Comparison of ENCODE assay signal across 11 mouse cellular contexts in genomic region chr13:28721548-28721981, GRCm38 (mm10).
A peak's percentile ranks its signal among the peaks of the same experiment; 100 is the strongest.
DNase-seq lines count a peak whose midpoint lies in the region; ATAC-seq lines count a peak whose summit lies in the region.
"Had no signal": no experiment of that assay in that cellular context is flagged by ENCODE, and none has a peak within 500 bp of the region (broad histone marks: within the 10 kb centered on the region; RNA-seq: fewer than 3 reads in every experiment).

No protein-coding gene starts in this region.

- H3K9ac ChIP-seq in hindbrain, embryonic 14.5 days: peak overlapping the region; percentile 43; the same call in 1 of the 2 replicates

- peaks cover 59% of the 10 kb centered on the region for H3K4me1 ChIP-seq in embryonic facial prominence, embryonic 10.5 days
- H3K4me1 ChIP-seq in hindbrain, embryonic 14.5 days (replicated peaks; ENCODE audit: control insufficient read depth, insufficient read depth, low read length): peaks cover 50% of the 10 kb centered on the region

- no peaks in the 10 kb centered on the region for H3K36me3 ChIP-seq in embryonic facial prominence, embryonic 10.5 days (replicated peaks)
- no peaks in the 10 kb centered on the region for H3K36me3 ChIP-seq in hindbrain, embryonic 14.5 days (replicated peaks; ENCODE audit: control insufficient read depth, insufficient read depth)
- H3K36me3 ChIP-seq: G1E had no signal

- intact Hi-C loops in heart, postnatal 25 days (cut with DNase I): loop anchor here (5.0 kb wide), 1 partner anchor 161 kb away; no protein-coding TSS in a partner anchor

- peak; percentile 61; the same call in 1 of the 2 replicates for ATAC-seq in hindbrain, embryonic 14.5 days (ENCODE audit: low FRiP score)
- ATAC-seq in monocyte, adult 5-6 weeks (replicated peaks; ENCODE audit: insufficient number of reproducible peaks, low FRiP score, low TSS enrichment, poor library complexity, severe bottlenecking): no peak

- WGBS in embryonic facial prominence, embryonic 10.5 days: 79% methylated on average over 11 of the region's 11 CpGs
- 26% methylated on average over 11 of the region's 11 CpGs for WGBS in hindbrain, embryonic 14.5 days

- H3K4me3 ChIP-seq in embryonic facial prominence, embryonic 10.5 days: no peak overlapping the region
- no peak overlapping the region for H3K4me3 ChIP-seq in hindbrain, embryonic 14.5 days (replicated peaks; ENCODE audit: low read length)

- H3K27me3 ChIP-seq in embryonic facial prominence, embryonic 10.5 days (replicated peaks; ENCODE audit: low read depth, poor library complexity, severe bottlenecking): no peaks in the 10 kb centered on the region
- H3K27me3 ChIP-seq in hindbrain, embryonic 14.5 days (ENCODE audit: control insufficient read depth, insufficient read depth, low read length): no peaks in the 10 kb centered on the region

- no peaks in the 10 kb centered on the region for H3K9me3 ChIP-seq in embryonic facial prominence, embryonic 10.5 days
- H3K9me3 ChIP-seq in hindbrain, embryonic 14.5 days (ENCODE audit: control insufficient read depth, low read length): no peaks in the 10 kb centered on the region
- H3K9me3 ChIP-seq: G1E had no signal

- H3K4me2 ChIP-seq in hindbrain, embryonic 14.5 days (replicated peaks): peak overlapping the region; percentile 31

- H3K27ac ChIP-seq in embryonic facial prominence, embryonic 10.5 days (replicated peaks): peak overlapping the region; percentile 44; the same call in 1 of the 2 replicates
- H3K27ac ChIP-seq in hindbrain, embryonic 14.5 days: peak overlapping the region; percentile 71

- peak; percentile 50 to 57 for DNase-seq in kidney, postnatal 4 days
- no peak for DNase-seq in kidney, adult 11 months
- DNase-seq in brain, embryonic 18.5 days (ENCODE audit: low read depth, low spot score): peak; percentile 18
- no peak for DNase-seq in embryonic facial prominence, embryonic 10.5 days (ENCODE audit: low spot score)
- DNase-seq in hindbrain, embryonic 14.5 days (ENCODE audit: low spot score): peak; percentile 63
- no peak for DNase-seq in spleen, adult 18-20 months
- DNase-seq in heart, postnatal 25 days (ENCODE audit: low spot score): no peak
- DNase-seq: layer of hippocampus, postnatal 36 days; lung, adult 18-20 months had no signal

Comparison
In these comparisons a context has a peak if more than half of its experiments do, and no peak if none do; other contexts are left out.
1. DNase-seq: peak in kidney, postnatal 4 days (2 of 2), brain, embryonic 18.5 days (single experiment) and hindbrain, embryonic 14.5 days (single experiment); none in kidney, adult 11 months (single experiment), embryonic facial prominence, embryonic 10.5 days (single experiment), spleen, adult 18-20 months (0 of 2) and heart, postnatal 25 days (single experiment).